Mouse (Mus musculus): ENCODE measurements around the gene Pth1r.

Pth1r gene

DNA sequence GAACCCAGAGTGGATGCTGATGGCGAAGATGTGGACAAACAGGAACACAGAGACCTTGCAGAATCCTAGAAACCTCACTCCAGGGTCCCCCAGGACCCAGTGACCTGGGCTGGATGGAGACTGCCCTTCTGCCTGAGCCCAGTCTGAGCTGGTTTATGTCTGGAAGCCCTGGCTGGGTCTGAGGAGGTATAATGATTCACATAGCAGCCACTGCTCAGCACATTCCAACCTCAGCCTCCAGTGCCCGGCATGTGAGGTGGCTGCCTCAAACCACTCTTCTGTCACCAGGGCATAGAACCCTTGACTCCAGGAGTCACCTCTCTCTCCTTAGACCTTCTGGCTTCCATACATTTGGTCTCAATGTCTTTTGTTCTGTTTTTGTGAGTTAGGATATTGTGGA lies 1.5 kb upstream of the Pth1r start:
- DNase-seq: no peak

DNA sequence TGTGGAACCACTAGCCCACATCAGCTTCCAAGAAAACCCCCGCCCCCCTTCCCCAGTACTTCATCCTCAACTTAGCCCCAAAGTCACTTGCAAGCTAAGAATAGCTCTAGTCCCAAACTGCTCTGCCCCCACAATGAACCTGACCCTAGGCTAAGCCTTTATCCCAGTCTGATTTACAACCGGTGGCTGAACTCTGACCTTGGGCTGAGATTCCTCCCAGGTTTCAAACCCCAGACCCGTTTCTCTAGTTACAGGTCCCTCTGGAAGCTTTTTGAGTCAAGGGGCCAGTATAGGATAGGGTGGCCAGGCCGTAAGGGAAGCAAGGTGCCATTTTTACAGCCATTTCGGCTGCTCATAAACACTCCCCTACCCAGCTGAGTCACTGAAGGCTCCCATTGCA lies 707 bp downstream of the Pth1r start:
- DNase-seq: no peak

DNA sequence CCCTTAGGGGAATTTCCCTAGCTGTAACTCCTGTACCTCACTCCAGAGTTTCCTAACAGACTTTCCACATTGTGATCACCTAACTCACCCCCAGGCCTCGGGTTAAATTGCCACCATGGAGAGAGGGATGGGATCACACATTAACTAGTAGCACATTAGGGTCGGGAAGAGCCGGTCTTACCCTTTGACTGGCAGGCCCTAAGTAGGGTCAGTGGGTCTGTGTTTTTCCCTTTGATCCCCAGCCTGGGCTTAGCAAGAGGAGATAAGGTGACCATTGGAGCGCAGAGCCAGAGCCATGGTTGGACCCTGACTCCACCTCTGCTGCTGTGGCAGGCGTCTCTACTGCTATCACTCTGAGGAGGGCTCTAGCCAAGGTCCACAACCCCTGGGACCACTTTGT lies 1.2 kb downstream of the Pth1r start:
- DNase-seq: no peak

DNA sequence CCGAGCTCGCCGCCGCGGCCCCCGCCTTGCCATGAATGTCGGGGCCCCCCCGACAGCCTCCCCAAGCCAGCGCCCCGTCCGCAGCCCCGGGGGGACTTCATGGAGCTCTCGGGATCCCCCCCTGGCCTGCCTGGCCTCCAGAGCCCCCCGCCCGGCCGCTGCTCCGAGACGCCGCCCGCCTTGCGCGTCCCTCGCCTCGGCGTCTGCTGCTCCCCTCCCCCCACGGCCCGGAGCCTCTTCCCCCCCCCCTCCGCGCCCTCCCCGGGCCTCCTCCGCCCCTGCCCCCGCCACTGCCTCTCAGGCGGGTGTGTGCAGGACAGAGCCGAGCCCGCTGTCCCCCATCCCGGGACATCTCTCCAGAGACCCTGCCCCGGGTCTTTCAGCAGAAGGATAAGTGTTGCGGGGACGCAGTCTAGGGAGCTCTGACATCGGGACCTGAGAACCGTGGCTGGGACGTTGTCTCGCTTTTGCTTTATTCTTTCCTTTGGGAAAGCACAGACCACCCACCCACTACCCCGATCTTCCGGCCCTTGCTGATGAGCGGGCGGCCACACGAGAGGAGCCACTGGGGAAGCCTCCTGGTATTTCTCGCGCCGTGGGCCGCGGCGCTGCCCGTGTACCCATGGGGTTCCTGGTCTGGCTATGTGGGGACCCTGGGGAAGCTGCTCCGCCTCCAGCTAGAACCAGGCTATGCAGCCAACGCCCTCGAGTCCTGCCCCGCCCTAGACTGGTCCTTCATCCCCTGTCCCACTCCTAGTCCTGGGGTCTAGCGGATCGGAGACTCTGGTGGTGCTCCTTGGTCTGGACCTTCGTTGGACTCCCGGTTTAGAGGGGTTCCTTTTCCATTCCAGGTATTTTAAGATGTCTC lies 3.3 kb downstream of the Pth1r start:
- peak; percentile 57 to 61 for DNase-seq

DNA sequence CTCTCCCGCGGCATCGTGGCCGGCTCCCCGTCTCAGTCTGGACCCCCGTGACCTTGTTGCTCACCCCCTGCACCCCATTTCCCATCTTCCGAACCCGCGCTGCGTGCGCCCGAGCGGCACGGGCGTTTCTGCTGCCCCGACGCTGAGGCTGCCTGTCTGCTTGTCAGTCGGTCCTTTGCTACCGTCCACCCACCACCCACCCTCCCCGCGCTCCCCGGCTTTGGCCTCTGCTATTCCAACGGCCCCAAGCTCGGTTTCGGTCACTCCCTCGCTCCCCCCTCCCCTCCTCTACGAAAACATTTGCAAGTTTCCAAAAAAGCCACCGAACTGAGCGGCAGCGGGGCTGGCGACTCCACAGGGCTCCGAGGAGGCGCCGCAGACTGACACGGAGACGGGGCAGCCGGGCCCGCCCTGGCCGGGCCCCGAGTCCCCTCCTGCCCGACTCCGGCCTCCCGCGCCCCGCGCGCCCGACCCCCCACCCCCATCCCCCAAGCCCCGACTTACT lies 3.9 kb downstream of the Pth1r start:
- peak in 1 of 2 experiments; percentile 41 for DNase-seq

DNA sequence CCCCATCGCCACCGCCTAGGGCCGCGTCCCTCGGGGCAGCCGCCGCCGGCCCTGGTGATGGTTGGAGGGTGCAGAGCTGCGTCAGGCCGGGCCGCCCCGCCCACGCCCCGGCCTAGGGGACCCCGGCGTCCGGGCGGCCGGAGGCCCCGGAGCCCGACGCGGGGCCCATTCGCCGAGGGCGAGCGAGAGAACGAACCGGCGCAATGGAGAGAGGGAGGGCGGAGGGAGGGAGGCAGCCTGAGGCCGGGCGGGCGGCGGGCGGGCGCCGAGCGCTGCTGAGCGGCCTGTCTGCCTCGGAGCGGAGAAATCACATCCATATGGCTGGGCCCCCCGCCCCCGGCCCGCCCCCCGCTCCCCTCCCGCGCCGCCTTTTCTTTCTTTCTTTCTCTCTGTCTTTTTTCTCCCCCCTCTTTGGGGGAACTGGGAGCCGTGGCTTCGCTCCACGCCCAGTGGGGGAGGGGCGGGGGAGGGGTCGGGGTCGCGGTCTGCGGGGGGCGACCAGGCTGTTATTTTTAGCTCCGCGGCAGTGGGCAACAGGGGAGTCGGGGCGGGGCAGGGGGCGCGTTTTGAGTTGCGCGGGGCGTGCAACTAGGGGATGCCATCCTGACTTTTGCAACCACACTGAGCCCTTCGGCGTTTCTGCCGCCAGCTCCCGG lies 4.5 kb downstream of the Pth1r start:
- peak; percentile 60 to 62 for DNase-seq

DNA sequence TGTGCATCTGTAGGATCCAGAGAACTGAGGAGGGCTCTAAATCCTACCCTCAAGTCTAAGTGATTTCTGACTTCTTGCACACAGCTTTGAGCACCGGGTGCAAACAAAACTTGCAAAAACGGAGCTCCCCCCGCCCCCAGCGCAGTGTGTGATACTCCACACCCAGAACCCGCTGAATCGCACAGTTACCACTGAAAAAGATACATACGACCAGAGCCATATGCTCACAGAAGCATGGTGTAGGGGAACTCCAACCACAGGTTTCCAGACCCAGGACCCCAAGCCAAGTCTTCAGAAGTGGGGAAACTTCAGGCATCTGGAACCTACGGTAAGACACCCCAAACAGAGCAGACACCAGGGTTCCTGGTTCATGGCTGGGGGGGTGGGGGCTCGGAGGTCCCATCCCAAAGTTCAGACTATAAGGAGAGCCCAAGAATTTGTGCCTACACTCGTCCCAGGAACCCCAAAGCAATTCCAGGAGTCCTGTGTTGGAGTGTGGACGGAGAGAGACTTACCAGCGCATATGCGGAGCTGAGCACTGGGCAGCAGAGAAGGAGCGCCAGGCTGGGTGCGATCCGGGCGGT lies 5.1 kb downstream of the Pth1r start, which contains the start of gene Myl3:
Gene Myl3, plus strand, starts transcription at position 151 of the 584 bp plus-strand sequence.
- DNase-seq: no peak

DNA sequence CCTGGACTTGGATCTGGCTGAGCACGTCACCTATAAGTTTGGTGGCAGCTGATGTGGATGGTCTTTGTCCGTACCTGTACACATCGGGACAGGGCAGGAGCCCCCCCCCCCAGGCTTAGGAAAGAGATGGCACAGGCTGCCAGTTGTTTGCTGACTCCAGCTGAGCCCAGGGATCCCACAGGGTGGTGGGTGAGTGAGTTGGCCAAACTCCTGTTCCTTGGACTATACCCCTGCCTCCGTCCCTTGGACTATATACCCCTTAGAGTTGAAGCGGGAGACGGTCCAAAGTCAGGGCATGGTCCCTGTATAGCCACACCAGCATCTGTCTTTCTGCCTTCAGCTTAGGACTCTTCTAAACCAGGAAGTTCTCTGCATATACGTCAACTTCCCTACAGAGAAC lies 7.0 kb downstream of the Pth1r start:
- no peak for DNase-seq

DNA sequence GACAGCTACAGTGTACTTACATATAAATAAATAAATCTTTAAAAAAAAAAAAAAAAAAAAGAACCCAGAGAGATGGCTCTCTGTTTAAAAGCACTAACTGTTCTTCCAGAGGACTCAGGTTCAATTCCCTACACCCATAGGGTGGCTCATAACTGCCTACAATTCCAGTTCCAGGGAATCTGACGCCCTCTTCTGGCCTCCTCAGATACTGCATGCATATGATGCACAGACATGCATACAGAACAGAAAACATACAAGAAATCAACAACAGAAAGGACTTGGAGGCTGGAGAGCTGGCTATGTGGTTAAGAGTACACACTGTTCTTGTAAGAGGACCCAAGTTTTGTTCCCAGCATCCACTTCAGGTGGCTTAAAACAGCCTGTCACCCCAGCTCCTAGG lies 8.9 kb downstream of the Pth1r start:
- no peak for DNase-seq

DNA sequence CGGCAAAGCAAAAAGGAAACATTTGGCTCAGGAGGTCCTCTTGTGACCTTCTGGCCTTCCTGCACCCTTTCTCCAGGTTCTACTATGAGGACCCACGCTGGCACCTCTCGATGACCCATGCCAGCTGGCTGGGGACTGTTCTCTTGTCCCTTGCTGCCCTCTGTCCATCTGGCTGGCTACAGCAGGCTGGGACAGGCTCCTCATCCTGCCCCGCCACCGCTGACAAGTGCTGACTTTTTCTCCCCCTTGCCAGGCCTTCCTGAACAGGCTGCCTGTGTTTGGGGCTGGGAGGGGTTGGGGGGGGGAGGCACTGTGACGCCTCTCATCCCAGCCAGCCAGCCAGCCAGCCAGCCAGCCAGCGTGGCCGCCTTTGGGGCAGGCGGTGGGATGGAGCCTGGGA lies 10.6 kb downstream of the Pth1r start:
- peak; percentile 63 to 71 for DNase-seq

DNA sequence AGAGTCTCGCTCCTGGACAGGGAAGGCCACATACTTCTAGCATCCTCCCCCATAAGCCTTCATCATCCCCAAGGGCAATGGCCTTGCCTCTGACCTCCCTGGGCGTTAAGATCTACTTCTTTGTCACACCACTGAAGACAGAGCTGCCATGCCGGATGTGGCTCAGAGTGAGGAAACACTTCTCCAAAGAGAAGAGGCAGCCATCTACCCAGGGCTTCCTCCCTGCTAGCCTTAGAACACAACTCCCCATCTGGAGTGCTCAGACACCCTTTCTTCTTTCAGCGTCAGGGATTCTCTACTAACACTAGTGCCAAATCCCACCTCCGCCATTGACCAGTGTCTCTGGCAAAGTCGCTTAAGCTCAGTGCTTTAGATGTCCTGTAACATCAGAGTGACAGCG lies 12.8 kb downstream of the Pth1r start:
- DNase-seq: no peak

DNA sequence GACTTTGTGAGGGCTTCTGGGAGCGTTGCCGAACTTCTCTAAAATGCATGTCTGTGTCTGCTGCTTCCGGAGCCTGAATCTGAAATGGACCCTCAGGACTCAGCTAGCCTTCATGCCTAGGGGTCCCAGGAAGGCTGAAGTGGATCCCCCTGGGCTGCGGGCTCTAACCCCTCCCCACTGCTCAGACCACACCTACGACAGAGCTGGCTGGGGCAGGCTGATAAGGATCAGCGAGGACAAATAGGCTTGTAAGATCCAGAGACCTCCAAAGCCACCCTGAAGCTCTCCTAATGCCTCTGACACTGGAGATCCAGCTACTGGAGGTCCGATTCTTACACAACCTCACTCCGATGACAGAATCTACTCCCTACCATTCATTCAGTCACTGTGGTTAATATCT lies 13.8 kb downstream of the Pth1r start:
- no peak for DNase-seq

DNA sequence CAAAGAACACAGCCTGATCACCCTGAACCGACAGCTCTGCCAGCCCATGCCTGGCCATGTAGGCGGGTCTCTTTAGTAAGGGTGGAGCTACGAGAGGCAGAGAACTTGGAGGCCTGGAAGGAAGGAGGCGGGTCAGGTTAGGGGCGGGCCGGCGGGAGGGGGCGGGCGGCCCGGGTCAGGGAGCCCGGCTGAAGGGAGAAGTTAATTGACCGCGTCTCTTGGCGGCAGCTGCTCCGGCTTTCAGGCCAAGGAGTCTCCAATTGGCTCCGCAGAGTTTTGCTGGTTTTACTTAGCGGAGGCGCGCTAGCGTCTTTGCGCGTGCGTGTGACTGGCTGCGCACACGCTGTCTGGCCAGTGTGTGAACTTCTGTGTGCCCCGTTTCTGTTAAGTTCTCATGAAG lies 14.3 kb downstream of the Pth1r start:
- DNase-seq: peak; percentile 63 to 80

DNA sequence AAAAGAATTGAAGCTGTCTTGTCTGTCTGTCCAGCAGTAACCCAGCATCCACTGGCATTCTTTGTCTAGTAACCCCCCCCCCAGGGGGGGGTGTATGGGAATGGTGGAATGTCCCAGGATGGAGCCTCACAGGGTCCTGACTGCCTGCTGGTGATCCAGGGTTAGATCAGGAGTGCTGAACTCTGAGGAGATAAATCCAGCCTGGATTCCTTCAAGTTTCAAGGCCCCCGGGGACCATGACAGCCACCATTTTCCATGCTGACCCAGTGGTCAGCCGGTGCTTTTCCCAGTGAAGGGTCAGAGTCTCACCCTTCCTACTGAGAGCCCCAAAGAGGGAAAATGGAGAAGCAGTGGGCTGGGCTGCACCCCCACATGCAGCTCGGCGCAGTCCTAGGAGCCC lies 15.1 kb downstream of the Pth1r start:
- DNase-seq: no peak

DNA sequence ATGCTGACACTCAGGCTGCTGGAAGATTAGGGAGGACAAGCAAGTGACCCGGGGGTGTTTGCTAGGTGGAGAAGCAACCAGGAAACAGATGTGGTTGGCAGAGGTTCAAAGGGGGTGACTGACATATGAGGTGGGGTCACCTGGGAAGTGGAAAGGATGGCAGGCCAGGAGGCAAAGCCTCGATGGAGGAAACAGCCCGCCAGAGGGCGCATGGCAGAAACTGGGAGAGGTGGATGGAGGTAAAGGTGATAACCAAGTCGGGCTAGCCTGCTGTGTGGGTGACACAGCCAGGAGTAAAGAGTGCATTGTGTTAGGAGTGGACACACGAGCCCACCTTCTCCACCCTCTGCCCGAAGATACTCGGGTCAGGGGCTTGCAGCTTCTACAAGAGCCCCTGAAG lies 17.1 kb downstream of the Pth1r start:
- peak; percentile 82 to 87 for DNase-seq

DNA sequence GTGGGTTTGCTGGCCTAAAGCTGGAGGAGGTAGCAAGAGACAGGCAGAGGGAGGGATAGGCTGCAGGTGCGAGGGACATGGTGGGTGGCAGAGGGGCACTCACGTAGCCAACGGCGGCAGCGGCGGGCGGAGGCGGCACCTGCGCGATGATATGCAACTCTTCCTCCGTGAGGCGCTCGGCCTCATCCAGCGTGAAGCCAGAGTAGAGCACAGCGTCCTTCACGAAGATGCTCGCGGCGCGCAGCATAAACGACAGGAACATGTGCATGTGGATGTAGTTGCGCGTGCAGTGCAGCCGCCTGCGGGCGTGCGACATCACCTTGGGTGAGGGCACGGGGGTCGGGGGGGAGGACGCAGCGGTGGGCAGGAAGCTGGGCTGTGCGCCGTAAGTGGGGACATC lies 20.1 kb downstream of the Pth1r start:
- no peak for DNase-seq

DNA sequence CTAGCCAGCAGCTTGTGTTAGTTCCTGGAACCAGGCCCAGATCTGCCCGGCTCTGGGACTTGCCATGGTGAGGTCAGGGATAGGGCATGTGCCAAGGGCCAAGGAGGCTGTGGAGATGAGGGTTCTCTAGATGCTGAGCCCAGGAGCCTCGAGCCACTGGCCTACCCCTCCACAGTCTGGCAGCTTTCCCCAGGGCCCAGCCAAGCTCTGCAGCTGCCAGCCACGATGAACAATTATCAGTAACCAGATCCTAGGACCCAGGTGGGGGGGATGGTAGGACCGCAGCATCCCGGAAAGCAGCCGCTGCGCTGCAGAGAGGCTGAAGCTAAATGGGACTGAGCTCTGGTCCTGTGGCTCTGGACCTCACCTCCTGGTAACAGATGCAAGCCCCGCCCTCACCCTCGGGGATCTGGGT lies 21.2 kb downstream of the Pth1r start:
- peak; percentile 80 to 81 for DNase-seq

DNA sequence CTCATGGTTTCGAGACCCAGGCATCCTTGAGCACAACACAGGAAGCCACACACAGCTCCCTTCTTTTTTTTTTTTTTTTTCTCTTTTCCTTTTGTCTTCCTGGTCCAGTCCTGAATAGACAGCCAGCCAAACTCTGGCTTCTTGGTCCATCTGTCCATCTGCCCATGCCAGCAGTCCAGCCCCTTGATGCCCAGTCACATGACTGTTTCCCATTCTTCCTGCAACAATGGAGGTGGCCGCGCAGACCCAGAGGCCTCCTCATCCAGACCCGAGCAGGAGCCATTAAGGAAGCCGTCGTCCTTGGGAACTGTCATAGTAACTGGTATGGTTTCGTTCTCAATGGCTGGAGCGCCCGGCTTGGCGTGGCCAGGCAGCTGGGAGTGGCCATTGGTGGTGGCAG lies 24.9 kb downstream of the Pth1r start:
- DNase-seq: peak; percentile 52 to 65

DNA sequence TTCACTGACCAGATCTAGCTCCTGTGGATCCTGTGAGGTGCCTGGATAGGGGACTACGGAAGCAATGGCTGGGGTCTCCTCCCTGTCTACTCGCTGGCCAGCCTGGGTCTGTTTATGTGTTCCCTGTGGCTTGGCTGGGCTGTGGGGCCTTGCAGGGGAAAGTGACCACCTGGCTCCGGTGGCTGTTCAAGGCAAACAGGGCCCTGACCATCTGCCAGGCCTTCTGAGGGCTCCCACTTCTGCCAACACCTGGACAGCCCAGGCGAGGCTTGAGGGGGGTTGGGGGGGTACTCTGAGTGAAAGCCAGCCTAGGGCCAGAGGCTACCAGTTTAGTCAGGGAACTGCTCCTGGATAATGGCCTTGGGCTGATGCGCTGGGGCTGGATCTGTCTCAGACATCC lies 27.0 kb downstream of the Pth1r start:
- DNase-seq: peak; percentile 54 to 67

DNA sequence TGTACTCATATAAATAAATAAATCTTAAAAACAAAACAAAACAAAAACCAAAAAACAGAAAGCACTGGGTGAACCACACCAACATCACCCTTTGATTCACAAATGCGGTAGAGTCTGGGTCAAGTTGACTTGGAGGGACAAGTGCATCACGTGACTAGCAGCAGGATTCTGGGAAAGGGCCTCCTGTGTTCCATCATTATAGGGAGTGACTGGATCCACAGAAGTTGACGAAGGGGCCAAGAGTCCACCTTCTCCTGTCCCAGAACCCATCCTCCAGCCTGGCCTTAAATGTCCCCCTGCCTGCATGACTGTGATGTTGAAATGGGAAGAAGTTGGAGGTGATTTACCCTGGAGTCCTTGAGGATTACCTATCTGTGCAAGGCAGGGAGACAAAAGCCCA lies 28.1 kb downstream of the Pth1r start:
- no peak for DNase-seq

DNA sequence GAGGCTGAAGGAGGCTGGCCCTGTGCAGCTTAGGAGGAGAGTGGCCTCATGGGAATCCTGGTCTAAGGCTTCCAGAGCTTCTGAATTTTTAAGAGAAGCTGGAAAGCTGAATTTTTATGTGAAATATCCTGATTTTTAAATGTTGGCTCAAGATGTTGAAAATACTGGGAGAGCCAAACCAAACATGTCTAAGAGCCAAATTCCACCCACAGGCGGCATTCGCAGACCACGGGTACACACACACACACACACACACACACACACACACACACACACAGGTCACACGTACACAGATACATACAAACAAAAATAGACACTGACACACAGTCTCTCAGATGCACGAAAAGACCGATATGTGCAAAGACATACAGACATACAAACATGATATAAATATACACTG lies 28.9 kb downstream of the Pth1r start:
- DNase-seq: no peak

DNA sequence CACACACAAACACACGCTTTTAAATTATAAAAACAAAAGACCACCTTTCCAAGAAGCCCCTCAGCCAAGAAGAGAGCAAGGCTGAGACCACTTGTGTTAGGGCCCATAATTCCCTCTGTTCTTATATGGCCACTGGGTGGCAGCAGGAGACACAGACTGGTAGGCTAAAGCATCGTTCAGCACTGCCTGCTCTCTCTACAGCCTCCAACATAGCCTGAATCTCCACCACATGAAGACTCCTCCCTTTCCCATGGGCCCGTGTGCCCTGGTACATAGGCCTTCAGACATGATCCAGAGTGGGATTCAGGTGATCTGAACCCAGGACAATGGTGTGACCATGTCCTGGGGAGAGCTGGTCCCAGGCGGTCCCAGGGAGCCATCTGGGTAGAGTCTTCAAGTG lies 30.2 kb downstream of the Pth1r start:
- peak; percentile 82 to 84 for DNase-seq

DNA sequence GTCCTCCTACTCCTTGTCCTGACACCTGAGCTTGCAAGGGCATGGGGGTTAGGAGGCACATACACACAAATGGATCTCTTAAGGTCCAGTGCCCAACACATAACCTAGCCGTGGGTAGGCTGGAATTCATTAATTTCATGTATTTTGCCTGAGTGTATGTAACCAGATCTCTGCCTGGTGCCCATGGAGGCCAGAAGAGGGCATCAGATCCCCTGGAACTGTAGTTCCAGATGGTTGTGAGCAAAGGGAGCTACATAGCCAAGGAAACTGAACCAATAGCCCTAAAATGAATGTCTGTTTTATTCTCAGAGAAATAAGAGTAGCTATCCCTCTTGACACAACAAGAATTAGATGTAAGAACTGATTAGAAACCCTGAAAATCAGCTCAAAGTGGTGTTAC lies 31.5 kb downstream of the Pth1r start:
- peak; percentile 48 to 55 for DNase-seq

DNA sequence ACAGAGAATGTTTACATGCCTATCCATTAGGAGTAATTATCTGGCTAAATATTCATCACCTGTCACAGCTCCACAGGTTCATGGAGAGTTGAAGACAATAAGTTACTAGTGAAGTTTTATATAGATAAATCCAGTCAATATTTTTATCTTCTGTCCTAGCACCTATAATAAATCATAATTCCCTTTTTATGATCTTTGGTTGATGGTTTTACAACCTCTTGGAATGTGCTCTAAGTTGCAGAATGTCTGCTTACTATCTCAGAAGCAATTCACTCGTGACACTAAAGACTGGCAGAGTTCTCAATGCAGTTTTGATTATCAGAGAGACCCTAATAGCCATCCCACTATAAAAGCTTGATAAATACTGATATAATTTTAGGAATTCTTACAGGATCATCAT lies 33.6 kb downstream of the Pth1r start:
- DNase-seq: no peak
